Mouse (Mus musculus) stomach, postnatal 0 days (tissue): Measurements from ENCODE around the gene Slmap.

Experiments
- CTCF ChIP-seq: IDR thresholded peaks from 2 replicates; pipeline ENCODE4 v1.5.1; 2016; ENCODE audit warnings: antibody characterized with exemption, low read depth, mild to moderate bottlenecking, moderate library complexity
- EP300 ChIP-seq: optimal IDR thresholded peaks from 2 replicates; pipeline ENCODE3; 2016; ENCODE audit warnings: antibody characterized with exemption

- TF ChIP-seq CTCF (no peak), EP300 (no peak)
These were observed 84.5 kb downstream of the Slmap start for GRCm38 (mm10) chr14:26450036-26450800.
